Mouse (Mus musculus): ENCODE data around the gene Ypel1. TPM values are rescaled to one million over a fixed set of nuclear protein-coding genes. Genes with fewer than 3 reads are reported as not detected.

Ypel1 gene
- polyA plus RNA-seq, 1 experiment: 0.43 TPM

DNA sequence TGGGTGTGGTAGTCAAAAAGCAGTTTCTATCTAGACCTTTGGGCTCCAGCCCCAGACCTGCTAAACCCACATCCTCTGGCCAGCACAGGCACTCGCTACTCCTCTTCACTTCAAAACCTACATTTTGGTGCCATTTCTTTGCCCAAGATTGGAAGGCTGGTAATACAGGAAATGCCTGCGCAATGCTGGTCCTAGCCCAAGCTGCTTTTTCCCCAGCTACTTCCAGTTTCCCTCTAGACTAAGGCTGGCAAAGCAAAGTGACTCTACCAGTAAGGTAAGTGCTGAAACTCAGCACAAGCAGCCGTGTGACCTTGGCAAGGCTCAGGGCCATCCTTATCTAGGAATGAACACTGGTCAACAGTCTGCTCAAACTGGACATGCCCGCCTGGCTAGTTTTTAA is 16.1 kb downstream of the Ypel1 start:
- peaks cover 41% of the 10 kb centered on the region for H3K36me3 ChIP-seq (ENCODE audit: control insufficient read depth, insufficient read depth, low read length)

GRCm38 (mm10) chr16:17086241-17086640 is 16.7 kb downstream of the Ypel1 start:
- Histone ChIP-seq H3K36me3 (ENCODE audit: control insufficient read depth, insufficient read depth, low read length) (peaks cover 43% of the 10 kb centered on the region), H3K4me1 (ENCODE audit: control insufficient read depth, insufficient read depth, insufficient read length) (no peaks in the 10 kb centered on the region), H3K27me3 (ENCODE audit: control insufficient read depth, insufficient read depth, low read length) (no peaks in the 10 kb centered on the region), H3K27ac (ENCODE audit: insufficient read depth, low read length) (no peak overlapping the region), H3K4me3 (ENCODE audit: extremely low read depth, insufficient read depth, insufficient read length) (no peak overlapping the region)
- DNase-seq (ENCODE audit: low read depth in 1 of 2, low spot score in 2 of 2): no peak
- TF ChIP-seq POLR2A (IDR thresholded peaks at IDR 0.05; ENCODE audit: low read depth, low read length): no peak
- WGBS: 87% methylated on average over 3 of the region's 3 CpGs

More for the DNA sequence above, 16.1 kb downstream of the Ypel1 start:
- Histone ChIP-seq H3K27ac (ENCODE audit: insufficient read depth, low read length) (0 out of 2 replicates have a peak overlapping the region, but pooled peaks have one; percentile 25), H3K4me3 (ENCODE audit: extremely low read depth, insufficient read depth, insufficient read length) (no peak overlapping the region), H3K4me1 (ENCODE audit: control insufficient read depth, insufficient read depth, insufficient read length) (no peaks in the 10 kb centered on the region), H3K27me3 (ENCODE audit: control insufficient read depth, insufficient read depth, low read length) (no peaks in the 10 kb centered on the region)
- 81% methylated on average over 4 of the region's 4 CpGs for WGBS
- no peak for DNase-seq (ENCODE audit: low read depth in 1 of 2, low spot score in 2 of 2)
- TF ChIP-seq POLR2A (IDR thresholded peaks at IDR 0.05; ENCODE audit: low read depth, low read length) (no peak), CTCF (IDR thresholded peaks at IDR 0.05; ENCODE audit: extremely low read depth, insufficient read depth, insufficient read length, insufficient replicate concordance) (no peak)

DNA sequence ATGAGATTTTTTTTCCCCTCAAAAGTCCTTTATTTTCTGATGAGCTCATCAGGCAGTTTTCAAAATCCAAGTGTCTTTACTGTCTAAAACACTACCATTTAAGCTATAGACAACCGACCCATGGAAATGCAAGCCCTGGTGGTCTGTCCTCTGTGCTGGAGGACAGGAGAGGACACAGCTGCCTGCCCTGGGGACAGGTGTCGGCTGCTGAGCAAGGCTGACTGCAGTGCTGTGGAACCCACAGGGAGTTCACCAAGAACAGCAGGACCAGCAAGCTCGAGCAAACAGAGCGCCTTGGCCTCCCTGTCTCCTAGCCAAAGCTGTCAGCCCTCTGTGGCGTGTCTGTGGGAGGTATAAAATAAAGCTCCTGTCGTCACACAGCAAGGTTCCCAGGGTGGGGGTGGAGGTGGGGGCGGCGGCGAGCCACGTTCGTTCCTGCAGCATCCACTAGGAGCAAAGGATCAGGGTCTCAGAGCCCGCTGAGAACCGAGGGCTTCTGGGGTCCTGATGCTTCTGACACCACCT is 17.2 kb downstream of the Ypel1 start:
- H3K36me3 ChIP-seq (ENCODE audit: control insufficient read depth, insufficient read depth, low read length): peaks cover 48% of the 10 kb centered on the region
- 90% methylated on average over 13 of the region's 13 CpGs for WGBS
- TF ChIP-seq POLR2A (IDR thresholded peaks at IDR 0.05; ENCODE audit: low read depth, low read length): no peak
- no peak for TF ChIP-seq CTCF (IDR thresholded peaks at IDR 0.05; ENCODE audit: extremely low read depth, insufficient read depth, insufficient read length, insufficient replicate concordance)
- no peak for DNase-seq (ENCODE audit: low read depth in 1 of 2, low spot score in 2 of 2)
- H3K4me1 ChIP-seq (ENCODE audit: control insufficient read depth, insufficient read depth, insufficient read length): no peaks in the 10 kb centered on the region
- H3K4me3 ChIP-seq (ENCODE audit: extremely low read depth, insufficient read depth, insufficient read length): no peak overlapping the region
- 0 out of 2 replicates have a peak overlapping the region, but pooled peaks have one; percentile 8 for H3K27ac ChIP-seq (ENCODE audit: insufficient read depth, low read length)
- no peaks in the 10 kb centered on the region for H3K27me3 ChIP-seq (ENCODE audit: control insufficient read depth, insufficient read depth, low read length)

- no peak for TF ChIP-seq CTCF (IDR thresholded peaks at IDR 0.05; ENCODE audit: extremely low read depth, insufficient read depth, insufficient read length, insufficient replicate concordance)
- TF ChIP-seq POLR2A (IDR thresholded peaks at IDR 0.05; ENCODE audit: low read depth, low read length): no peak
- Histone ChIP-seq H3K4me1 (ENCODE audit: control insufficient read depth, insufficient read depth, insufficient read length) (no peaks in the 10 kb centered on the region), H3K36me3 (ENCODE audit: control insufficient read depth, insufficient read depth, low read length) (peaks cover 50% of the 10 kb centered on the region), H3K4me3 (ENCODE audit: extremely low read depth, insufficient read depth, insufficient read length) (no peak overlapping the region), H3K27ac (ENCODE audit: insufficient read depth, low read length) (no peak overlapping the region), H3K27me3 (ENCODE audit: control insufficient read depth, insufficient read depth, low read length) (no peaks in the 10 kb centered on the region)
- no peak for DNase-seq (ENCODE audit: low read depth in 1 of 2, low spot score in 2 of 2)
- WGBS: 91% methylated on average over 3 of the region's 3 CpGs
These were observed 18.9 kb downstream of the Ypel1 start for GRCm38 (mm10) chr16:17088346-17088745.

DNA sequence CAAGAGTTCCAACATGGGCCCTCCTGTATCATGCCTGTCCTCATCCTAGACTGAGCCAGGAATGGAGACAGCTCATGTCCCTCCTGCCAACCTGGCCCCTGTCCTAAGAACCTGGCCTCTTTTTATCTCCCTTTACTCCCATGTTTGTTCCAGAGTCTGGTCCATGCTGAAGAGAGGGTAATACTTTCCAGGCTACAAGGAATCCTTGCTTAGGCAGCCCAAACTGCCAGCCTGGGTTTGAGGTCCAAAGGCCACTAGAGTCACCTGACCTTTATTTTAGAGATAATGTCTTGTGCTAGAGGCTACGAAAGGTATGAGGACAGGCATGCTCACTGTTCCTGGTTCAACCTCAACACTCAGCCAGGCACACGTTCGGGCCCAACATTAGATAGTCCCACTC is 27.4 kb downstream of the Ypel1 start:
- no peak for DNase-seq (ENCODE audit: low read depth in 1 of 2, low spot score in 2 of 2)
- Histone ChIP-seq H3K4me1 (ENCODE audit: control insufficient read depth, insufficient read depth, insufficient read length) (no peaks in the 10 kb centered on the region), H3K27me3 (ENCODE audit: control insufficient read depth, insufficient read depth, low read length) (no peaks in the 10 kb centered on the region), H3K4me3 (ENCODE audit: extremely low read depth, insufficient read depth, insufficient read length) (no peak overlapping the region), H3K27ac (ENCODE audit: insufficient read depth, low read length) (no peak overlapping the region), H3K36me3 (ENCODE audit: control insufficient read depth, insufficient read depth, low read length) (peaks cover 47% of the 10 kb centered on the region)
- TF ChIP-seq POLR2A (IDR thresholded peaks at IDR 0.05; ENCODE audit: low read depth, low read length) (no peak), CTCF (IDR thresholded peaks at IDR 0.05; ENCODE audit: extremely low read depth, insufficient read depth, insufficient read length, insufficient replicate concordance) (no peak)
- 98% methylated on average over 3 of the region's 3 CpGs for WGBS

DNA sequence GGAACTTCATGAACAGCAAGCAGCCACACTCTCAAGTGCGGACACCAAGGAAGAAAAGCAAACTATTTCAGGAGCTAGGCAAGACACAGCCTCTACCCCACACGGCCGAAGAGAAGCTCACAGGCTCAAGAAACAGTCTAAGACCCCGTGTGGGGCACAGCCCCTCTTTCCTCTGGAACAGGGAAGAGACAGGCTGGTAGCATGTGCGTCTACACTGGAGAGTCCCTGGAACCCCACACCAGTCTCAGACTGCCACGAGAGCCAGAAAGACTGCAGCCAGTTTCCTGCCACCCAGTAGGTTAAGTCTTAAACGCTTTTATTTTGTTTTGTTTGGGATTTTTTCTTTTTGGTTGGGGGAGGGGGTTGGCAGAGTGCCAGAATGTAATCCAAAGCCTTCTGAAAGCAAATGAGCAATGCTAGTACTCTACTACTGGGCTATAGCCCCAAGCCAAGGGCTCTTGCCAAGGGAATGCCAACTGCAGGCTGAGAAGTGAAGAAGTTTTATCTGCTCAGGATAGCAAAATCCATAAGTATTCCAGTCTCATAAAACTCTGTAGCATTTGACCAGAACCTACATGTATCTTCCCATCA is 33.2 kb downstream of the Ypel1 start:
- no peak for TF ChIP-seq CTCF (IDR thresholded peaks at IDR 0.05; ENCODE audit: extremely low read depth, insufficient read depth, insufficient read length, insufficient replicate concordance)
- no peak for TF ChIP-seq POLR2A (IDR thresholded peaks at IDR 0.05; ENCODE audit: low read depth, low read length)
- peaks cover 43% of the 10 kb centered on the region for H3K36me3 ChIP-seq (ENCODE audit: control insufficient read depth, insufficient read depth, low read length)
- H3K4me1 ChIP-seq (ENCODE audit: control insufficient read depth, insufficient read depth, insufficient read length): no peaks in the 10 kb centered on the region

DNA sequence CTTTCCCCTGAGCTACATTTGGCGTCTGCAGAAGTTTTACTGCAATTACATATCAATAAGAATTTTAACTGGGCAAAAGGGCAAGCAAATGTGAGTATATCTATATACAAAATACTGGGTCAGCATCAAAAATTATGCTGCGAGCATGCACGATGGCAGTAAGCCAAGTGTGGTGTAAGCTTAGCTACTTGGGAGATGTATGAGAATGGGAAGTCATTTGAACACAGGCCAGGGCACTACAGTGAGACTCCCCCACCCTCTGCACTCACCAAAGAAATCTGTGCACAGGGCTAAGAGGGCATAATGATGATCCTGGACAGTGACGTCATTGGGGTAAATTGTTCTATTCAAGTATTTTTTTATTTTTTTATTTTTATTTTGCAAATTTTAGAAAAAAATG is 35.1 kb downstream of the Ypel1 start:
- Histone ChIP-seq H3K4me3 (ENCODE audit: extremely low read depth, insufficient read depth, insufficient read length) (no peak overlapping the region), H3K36me3 (ENCODE audit: control insufficient read depth, insufficient read depth, low read length) (peaks cover 37% of the 10 kb centered on the region), H3K27ac (ENCODE audit: insufficient read depth, low read length) (no peak overlapping the region), H3K4me1 (ENCODE audit: control insufficient read depth, insufficient read depth, insufficient read length) (no peaks in the 10 kb centered on the region), H3K27me3 (ENCODE audit: control insufficient read depth, insufficient read depth, low read length) (no peaks in the 10 kb centered on the region)
- no peak for DNase-seq (ENCODE audit: low read depth in 1 of 2, low spot score in 2 of 2)
- WGBS: 83% methylated on average over 4 of the region's 4 CpGs
- TF ChIP-seq CTCF (IDR thresholded peaks at IDR 0.05; ENCODE audit: extremely low read depth, insufficient read depth, insufficient read length, insufficient replicate concordance) (no peak), POLR2A (IDR thresholded peaks at IDR 0.05; ENCODE audit: low read depth, low read length) (no peak)

More for the DNA sequence above, 33.2 kb downstream of the Ypel1 start:
- WGBS: 87% methylated on average over 7 of the region's 7 CpGs
- no peak overlapping the region for H3K4me3 ChIP-seq (ENCODE audit: extremely low read depth, insufficient read depth, insufficient read length)
- no peaks in the 10 kb centered on the region for H3K27me3 ChIP-seq (ENCODE audit: control insufficient read depth, insufficient read depth, low read length)
- no peak overlapping the region for H3K27ac ChIP-seq (ENCODE audit: insufficient read depth, low read length)
- no peak for DNase-seq (ENCODE audit: low read depth in 1 of 2, low spot score in 2 of 2)

Data from spleen, adult 2 months (tissue).